Mouse (Mus musculus): Measurements from ENCODE around the gene Smpd4. TPM values are rescaled to one million over a fixed set of nuclear protein-coding genes. Genes with fewer than 3 reads are reported as not detected.

Smpd4 gene
- 4.3 and 26.9 TPM in 2 replicates for polyA plus RNA-seq (2012; ENCODE audit: low replicate concordance)

GRCm38 (mm10) chr16:17619198-17620105 lies at the start of gene Smpd4:
TSS of gene Smpd4 (plus strand) at chr16:17619354.

GRCm38 (mm10) chr16:17583064-17583463 lies 36.1 kb upstream of the Smpd4 start, which contains the start of gene Slc7a4:
TSS of gene Slc7a4 (minus strand) at chr16:17583214.

DNA sequence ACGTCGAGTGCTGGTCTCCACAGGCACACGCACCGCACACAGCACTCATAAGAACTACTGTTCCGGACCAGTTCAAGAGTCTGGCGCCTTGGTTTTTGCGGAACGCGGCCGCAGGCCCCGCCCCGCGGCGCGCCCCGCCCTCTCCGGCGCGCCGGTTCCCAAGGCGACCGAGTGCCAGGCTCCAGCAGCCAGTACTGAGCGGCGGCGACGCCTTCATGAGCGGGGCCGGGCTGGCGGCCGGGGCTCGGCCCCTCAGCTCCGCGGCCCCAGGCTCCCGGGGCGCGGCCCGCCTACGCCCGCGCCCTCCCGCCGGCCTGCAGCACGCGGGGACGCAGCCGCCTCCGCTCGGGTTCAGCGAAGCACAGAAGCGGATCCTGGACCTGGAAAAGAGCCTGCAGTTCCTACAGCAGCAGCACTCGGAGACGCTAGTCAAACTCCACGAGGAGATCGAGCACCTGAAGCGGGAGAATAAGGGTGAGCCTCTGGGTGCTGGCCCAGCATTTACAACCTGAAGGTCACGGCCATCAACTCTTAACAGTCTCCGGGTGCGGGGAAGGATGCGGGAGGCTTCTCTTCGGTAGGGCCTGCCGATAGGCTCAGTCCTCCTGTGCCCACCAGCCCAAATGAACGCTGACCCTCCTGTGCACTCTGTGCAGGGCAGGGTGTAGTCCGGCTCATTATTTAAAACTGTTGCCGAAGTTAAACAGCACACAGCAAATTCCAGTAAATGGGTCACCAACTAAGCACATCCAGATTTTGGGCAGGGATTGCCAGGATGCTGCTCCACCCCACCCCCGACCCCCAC lies 27.4 kb downstream of the Smpd4 start, which contains the start of gene Ccdc74a:
Gene Ccdc74a, plus strand, starts transcription at position 161 of the 805 bp plus-strand sequence.

Other genes with a start within 250 kb of the Smpd4 start
- gene Snap29, start 213.4 kb upstream of the Smpd4 start, polyA plus RNA-seq (2012; ENCODE audit: low replicate concordance): 10.6 and 14.6 TPM in 2 replicates
- gene Pi4ka, start 213.0 kb upstream of the Smpd4 start, polyA plus RNA-seq (2012; ENCODE audit: low replicate concordance): 11.3 and 38.5 TPM in 2 replicates
- 26.5 and 55.6 TPM in 2 replicates for gene Crkl, start 167.4 kb upstream of the Smpd4 start, polyA plus RNA-seq (2012; ENCODE audit: low replicate concordance)
- not detected in 2 replicates for gene Aifm3, start 129.7 kb upstream of the Smpd4 start, polyA plus RNA-seq (2012; ENCODE audit: low replicate concordance)
- 31.8 and 40.5 TPM in 2 replicates for gene Lztr1, start 110.7 kb upstream of the Smpd4 start, polyA plus RNA-seq (2012; ENCODE audit: low replicate concordance)
- 135 and 167 TPM in 2 replicates for gene Thap7, start 88.2 kb upstream of the Smpd4 start, polyA plus RNA-seq (2012; ENCODE audit: low replicate concordance)
- gene Lrrc74b, start 58.1 kb upstream of the Smpd4 start, polyA plus RNA-seq (2012; ENCODE audit: low replicate concordance): not detected in 2 replicates
- 0.04 TPM in 1 of 2 replicates, not detected in the other for gene P2rx6, start 57.5 kb upstream of the Smpd4 start, polyA plus RNA-seq (2012; ENCODE audit: low replicate concordance)
- 0.38 and 0.89 TPM in 2 replicates for gene Slc7a4, start 36.1 kb upstream of the Smpd4 start, polyA plus RNA-seq (2012; ENCODE audit: low replicate concordance)
- gene Ccdc74a, start 27.1 kb downstream of the Smpd4 start, polyA plus RNA-seq (2012; ENCODE audit: low replicate concordance): 0.43 and 5.8 TPM in 2 replicates
- gene Med15, start 113.5 kb downstream of the Smpd4 start, polyA plus RNA-seq (2012; ENCODE audit: low replicate concordance): 168 and 199 TPM in 2 replicates
- 4.9 and 14.8 TPM in 2 replicates for gene Klhl22, start 140.3 kb downstream of the Smpd4 start, polyA plus RNA-seq (2012; ENCODE audit: low replicate concordance)
- 1.3 and 4.3 TPM in 2 replicates for gene Scarf2, start 177.9 kb downstream of the Smpd4 start, polyA plus RNA-seq (2012; ENCODE audit: low replicate concordance)
- not detected in 2 replicates for gene B830017H08Rik, start 213.8 kb downstream of the Smpd4 start, polyA plus RNA-seq (2012; ENCODE audit: low replicate concordance)
- 1.8 and 8.0 TPM in 2 replicates for gene Car15, start 219.0 kb downstream of the Smpd4 start, polyA plus RNA-seq (2012; ENCODE audit: low replicate concordance)